Mouse (Mus musculus): ENCODE data around the gene Nasp. TPM values are rescaled to one million over a fixed set of nuclear protein-coding genes. Genes with fewer than 3 reads are reported as not detected.
A peak's percentile ranks its signal among the peaks of the same experiment; 100 is the strongest.

The Nasp gene
- total and polyA plus RNA-seq, 2 experiments from 2014 or later: 77.7 to 100 TPM

GRCm38 (mm10) chr4:116596978-116597881, 30.5 kb downstream of the Nasp start:
- DNase-seq (peak; percentile 87), ATAC-seq (peak; percentile 96)
- peak; percentile 34; the same call in 1 of the 2 replicates for TF ChIP-seq CTCF (IDR thresholded peaks at IDR 0.05; ENCODE audit: low read depth)
- whole genome bisulfite sequencing: 1% methylated on average over 50 of the region's 50 CpGs
- Histone ChIP-seq H3K4me2 (ENCODE audit: low read depth) (peak overlapping the region; percentile 86), H3K9me3 (ENCODE audit: low read length) (no peaks in the 10 kb centered on the region), H3K27me3 (ENCODE audit: insufficient read depth, low read length) (no peaks in the 10 kb centered on the region), H3K4me3 (ENCODE audit: low read depth, low read length) (peak overlapping the region; percentile 49), H3K27ac (ENCODE audit: low read depth, low read length) (peak overlapping the region; percentile 46; the same call in 1 of the 2 replicates), H3K4me1 (ENCODE audit: insufficient read depth) (peaks cover 8% of the 10 kb centered on the region; the same call in 1 of the 2 replicates), H3K36me3 (ENCODE audit: insufficient read depth) (peaks cover 31% of the 10 kb centered on the region), H3K9ac (peak overlapping the region; percentile 71)

- ATAC-seq (no peak), DNase-seq (no peak)
- H3K4me1 ChIP-seq (ENCODE audit: insufficient read depth): peaks cover 8% of the 10 kb centered on the region; the same call in 1 of the 2 replicates
- no peak for TF ChIP-seq CTCF (IDR thresholded peaks at IDR 0.05; ENCODE audit: low read depth)
- peaks cover 31% of the 10 kb centered on the region for H3K36me3 ChIP-seq (ENCODE audit: insufficient read depth)
- peak within 1 kb of the TSS; percentile 49 for H3K4me3 ChIP-seq (ENCODE audit: low read depth, low read length)
- H3K4me2 ChIP-seq (ENCODE audit: low read depth): peak within 1 kb of the TSS; percentile 86
- 23% methylated on average over 5 of the region's 5 CpGs for WGBS
- peak within 1 kb of the TSS; percentile 46; the same call in 1 of the 2 replicates for H3K27ac ChIP-seq (ENCODE audit: low read depth, low read length)
- peak within 1 kb of the TSS; percentile 71 for H3K9ac ChIP-seq
- H3K9me3 ChIP-seq (ENCODE audit: low read length): no peaks in the 10 kb centered on the region
- no peaks in the 10 kb centered on the region for H3K27me3 ChIP-seq (ENCODE audit: insufficient read depth, low read length)
These were observed 31.4 kb downstream of the Nasp start, which contains the start of gene Ccdc17 for GRCm38 (mm10) chr4:116596379-116596778. Gene Ccdc17 (plus strand): TSS chr4:116596654.

GRCm38 (mm10) chr4:116595793-116596192, 31.9 kb downstream of the Nasp start:
- no peak overlapping the region for H3K9ac ChIP-seq
- H3K36me3 ChIP-seq (ENCODE audit: insufficient read depth): peaks cover 33% of the 10 kb centered on the region
- DNase-seq: no peak
- H3K27me3 ChIP-seq (ENCODE audit: insufficient read depth, low read length): no peaks in the 10 kb centered on the region
- WGBS: 84% methylated on average over 8 of the region's 8 CpGs
- H3K4me1 ChIP-seq (ENCODE audit: insufficient read depth): peaks cover 8% of the 10 kb centered on the region; the same call in 1 of the 2 replicates
- TF ChIP-seq CTCF (IDR thresholded peaks at IDR 0.05; ENCODE audit: low read depth): no peak
- H3K4me2 ChIP-seq (ENCODE audit: low read depth): no peak overlapping the region
- no peaks in the 10 kb centered on the region for H3K9me3 ChIP-seq (ENCODE audit: low read length)
- no peak overlapping the region for H3K4me3 ChIP-seq (ENCODE audit: low read depth, low read length)
- H3K27ac ChIP-seq (ENCODE audit: low read depth, low read length): no peak overlapping the region
- ATAC-seq: no peak

- H3K9ac ChIP-seq: peak overlapping the region; percentile 86
- no peaks in the 10 kb centered on the region for H3K27me3 ChIP-seq (ENCODE audit: insufficient read depth, low read length)
- ATAC-seq: no peak
- H3K9me3 ChIP-seq (ENCODE audit: low read length): no peaks in the 10 kb centered on the region
- H3K4me2 ChIP-seq (ENCODE audit: low read depth): peak overlapping the region; percentile 71
- H3K4me3 ChIP-seq (ENCODE audit: low read depth, low read length): peak overlapping the region; percentile 79
- no peak for TF ChIP-seq CTCF (IDR thresholded peaks at IDR 0.05; ENCODE audit: low read depth)
- no peak overlapping the region for H3K27ac ChIP-seq (ENCODE audit: low read depth, low read length)
- peaks cover 6% of the 10 kb centered on the region; the same call in 1 of the 2 replicates for H3K36me3 ChIP-seq (ENCODE audit: insufficient read depth)
- peak; percentile 4 for DNase-seq
- WGBS: 5% methylated on average over 15 of the region's 15 CpGs
- peaks cover 12% of the 10 kb centered on the region for H3K4me1 ChIP-seq (ENCODE audit: insufficient read depth)
These were observed 69.4 kb downstream of the Nasp start for GRCm38 (mm10) chr4:116558151-116558882.

GRCm38 (mm10) chr4:116557306-116558121, 70.2 kb downstream of the Nasp start, which contains the start of gene Gpbp1l1:
Gene Gpbp1l1 (plus strand): TSS chr4:116557658.
- peak; percentile 53 for TF ChIP-seq CTCF (IDR thresholded peaks at IDR 0.05; ENCODE audit: low read depth)
- WGBS: 2% methylated on average over 78 of the region's 78 CpGs
- H3K4me3 ChIP-seq (ENCODE audit: low read depth, low read length): peak within 1 kb of the TSS; percentile 79
- DNase-seq: peak; percentile 98
- H3K27me3 ChIP-seq (ENCODE audit: insufficient read depth, low read length): no peaks in the 10 kb centered on the region
- peaks cover 12% of the 10 kb centered on the region for H3K4me1 ChIP-seq (ENCODE audit: insufficient read depth)
- no peaks in the 10 kb centered on the region for H3K9me3 ChIP-seq (ENCODE audit: low read length)
- H3K9ac ChIP-seq: peak within 1 kb of the TSS; percentile 86
- peaks cover 9% of the 10 kb centered on the region; the same call in 1 of the 2 replicates for H3K36me3 ChIP-seq (ENCODE audit: insufficient read depth)
- H3K27ac ChIP-seq (ENCODE audit: low read depth, low read length): peak within 1 kb of the TSS; percentile 94
- ATAC-seq: peak; percentile 97
- peak within 1 kb of the TSS; percentile 71 for H3K4me2 ChIP-seq (ENCODE audit: low read depth)

Measured in forebrain, postnatal 0 days (tissue).